Mouse (Mus musculus) stomach, embryonic 16.5 days (tissue): ENCODE data around the gene Crat. TPM values are rescaled to one million over a fixed set of nuclear protein-coding genes. Genes with fewer than 3 reads are reported as not detected.
"Not testable (repeated sequence)": the region's sequence is repeated elsewhere in the genome, so short reads cannot be mapped to it uniquely, and the experiment has no call there.

Experiments
- ATAC-seq: fragments of 200-750 bp; cut with Nextera tagmentation; 2 replicates; pipeline ENCODE4 v1.8.0; 2017; ENCODE audit warnings: moderate number of reproducible peaks, moderate TSS enrichment; ENCODE audit not compliant: insufficient read depth, low FRiP score
- H3K27ac ChIP-seq: fragments of 300-500 bp; sonication (generic); 2 replicates; pipeline ENCODE4 v1.5.1; 2014; ENCODE audit warnings: low read length
- H3K27me3 ChIP-seq: fragments of 300-500 bp; sonication (generic); 2 replicates; pipeline ENCODE4 v1.6.1; 2014; ENCODE audit warnings: low read length, control low read depth, mixed read lengths; ENCODE audit not compliant: control insufficient read depth, insufficient read depth
- H3K36me3 ChIP-seq: fragments of 300-500 bp; sonication (generic); 2 replicates; pipeline ENCODE4 v1.6.1; 2014; ENCODE audit warnings: low read length; ENCODE audit not compliant: control insufficient read depth, insufficient read depth
- H3K4me1 ChIP-seq: fragments of 300-500 bp; sonication (generic); 2 replicates; pipeline ENCODE4 v1.6.1; 2014; ENCODE audit warnings: low read length, control low read depth, mixed read lengths; ENCODE audit not compliant: control insufficient read depth, insufficient read depth
- H3K4me2 ChIP-seq: fragments of 300-500 bp; sonication (generic); 2 replicates; pipeline ENCODE4 v1.6.1; 2014; ENCODE audit warnings: low read depth, low read length, mixed read lengths
- H3K4me3 ChIP-seq: fragments of 300-500 bp; sonication (generic); replicated peaks from 2 replicates; pipeline ENCODE4 v1.5.1; 2014; ENCODE audit warnings: mild to moderate bottlenecking, low read length
- H3K9ac ChIP-seq: fragments of 300-500 bp; sonication (generic); 2 replicates; pipeline ENCODE4 v1.6.1; 2014; ENCODE audit warnings: low read length
- H3K9me3 ChIP-seq: fragments of 300-500 bp; sonication (generic); replicated peaks from 2 replicates; pipeline ENCODE4 v1.6.1; 2016; ENCODE audit warnings: low read length, control low read depth; ENCODE audit not compliant: control insufficient read depth
- WGBS: fragments of 180-500 bp; shearing (Covaris S2); extraction: QIAGEN DNeasy Blood & Tissue Kit; methylation state at CpG from one replicate; pipeline ENCODE4 v1.1.7; 2014; 5-methylcytosine and 5-hydroxymethylcytosine counted together
- polyA plus RNA-seq: library from polyadenylated mRNA; unstranded; fragments of >200 nt; fragmentation: Nextera tagmentation; extraction: Ambion mirVana; gene quantifications from 2 replicates; pipeline ENCODE4 v1.2.1, GENCODE M21; 2015

Gene Crat
- polyA plus RNA-seq, 1 experiment from 2014 or later, result 29.0 TPM

DNA sequence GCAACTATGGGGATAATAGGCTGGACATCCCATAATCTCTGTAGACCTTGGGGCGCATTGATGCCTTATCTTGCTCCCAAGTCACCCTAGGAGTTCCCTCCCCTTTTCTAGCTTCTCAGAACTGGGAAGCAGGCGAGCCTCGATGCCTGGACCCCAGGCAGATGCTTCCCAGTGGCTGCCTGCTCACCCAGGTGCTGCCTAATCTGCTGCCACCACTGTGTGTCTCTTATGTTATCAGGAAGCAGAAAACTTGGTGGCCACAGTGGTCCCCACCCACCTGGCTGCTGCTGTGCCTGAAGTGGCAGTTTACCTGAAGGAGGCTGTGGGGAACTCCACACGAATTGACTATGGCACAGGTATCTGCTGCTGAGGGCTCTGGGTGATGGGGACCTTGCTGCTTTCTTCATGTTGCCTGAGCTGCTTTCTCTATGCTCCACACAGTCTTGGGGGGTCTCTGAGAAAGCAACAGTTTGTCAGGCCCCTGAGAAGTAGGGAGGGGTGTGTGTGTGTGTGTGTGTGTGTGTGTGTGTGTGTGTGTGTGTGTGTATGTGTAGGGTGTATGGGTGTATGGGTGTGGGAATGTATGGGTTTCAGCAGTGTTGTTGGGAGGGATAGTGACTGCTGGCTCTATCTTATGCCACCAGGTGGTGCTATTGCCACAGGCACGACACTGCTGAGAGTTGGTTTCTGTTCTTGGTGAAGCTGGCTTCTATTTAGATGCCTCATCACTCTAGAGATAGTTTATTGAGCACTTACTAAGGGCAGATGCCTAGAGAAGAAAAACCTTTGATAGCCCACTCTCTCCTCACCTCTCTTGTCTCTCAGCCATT is 19.9 kb upstream of the Crat start:
- Histone ChIP-seq H3K36me3 (peaks cover 38% of the 10 kb centered on the region), H3K4me2 (no peak overlapping the region), H3K27ac (no peak overlapping the region), H3K27me3 (no peaks in the 10 kb centered on the region), H3K4me1 (peaks cover 20% of the 10 kb centered on the region), H3K9me3 (no peaks in the 10 kb centered on the region), H3K4me3 (no peak overlapping the region), H3K9ac (no peak overlapping the region)
- 45% methylated on average over 5 of the region's 5 CpGs for WGBS
- peak; percentile 62; the same call in 1 of the 2 replicates for ATAC-seq

DNA sequence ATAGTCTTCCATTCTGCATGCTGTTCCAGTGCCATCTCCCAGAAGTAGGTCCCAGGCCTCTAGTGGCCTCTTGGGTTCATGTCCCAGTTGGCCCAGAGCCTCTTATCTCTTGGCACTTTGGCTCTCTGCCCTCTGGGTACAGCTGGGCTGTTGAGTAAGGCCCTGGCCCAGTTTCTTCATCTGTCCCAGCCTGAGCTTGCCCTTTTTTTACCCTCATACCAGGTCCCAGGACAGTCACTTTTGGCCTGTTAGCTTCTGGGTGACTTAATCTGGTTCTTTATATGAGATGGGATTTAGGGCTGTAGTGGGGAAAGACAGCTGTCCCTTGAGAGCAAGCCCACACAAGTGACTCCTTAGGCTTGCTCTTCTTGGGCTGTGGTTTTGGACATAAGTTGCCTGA is 13.5 kb upstream of the Crat start:
- no peaks in the 10 kb centered on the region for H3K27me3 ChIP-seq
- ATAC-seq, result no peak
- H3K27ac ChIP-seq, result no peak overlapping the region
- no peaks in the 10 kb centered on the region for H3K9me3 ChIP-seq
- no peak overlapping the region for H3K9ac ChIP-seq
- peaks cover 42% of the 10 kb centered on the region for H3K36me3 ChIP-seq
- H3K4me1 ChIP-seq, result no peaks in the 10 kb centered on the region
- H3K4me3 ChIP-seq, result no peak overlapping the region
- H3K4me2 ChIP-seq, result no peak overlapping the region

- no peak overlapping the region for H3K4me2 ChIP-seq
- no peak overlapping the region for H3K27ac ChIP-seq
- no peaks in the 10 kb centered on the region for H3K9me3 ChIP-seq
- no peak for ATAC-seq
- no peak overlapping the region for H3K9ac ChIP-seq
- H3K4me3 ChIP-seq, result no peak overlapping the region
- H3K27me3 ChIP-seq, result no peaks in the 10 kb centered on the region
- peaks cover 24% of the 10 kb centered on the region for H3K4me1 ChIP-seq
- H3K36me3 ChIP-seq, result peaks cover 1% of the 10 kb centered on the region; the same call in 1 of the 2 replicates
- 72% methylated on average over 4 of the region's 4 CpGs for whole genome bisulfite sequencing
These were observed 5.8 kb upstream of the Crat start for GRCm38 (mm10) chr2:30421432-30421831.

DNA sequence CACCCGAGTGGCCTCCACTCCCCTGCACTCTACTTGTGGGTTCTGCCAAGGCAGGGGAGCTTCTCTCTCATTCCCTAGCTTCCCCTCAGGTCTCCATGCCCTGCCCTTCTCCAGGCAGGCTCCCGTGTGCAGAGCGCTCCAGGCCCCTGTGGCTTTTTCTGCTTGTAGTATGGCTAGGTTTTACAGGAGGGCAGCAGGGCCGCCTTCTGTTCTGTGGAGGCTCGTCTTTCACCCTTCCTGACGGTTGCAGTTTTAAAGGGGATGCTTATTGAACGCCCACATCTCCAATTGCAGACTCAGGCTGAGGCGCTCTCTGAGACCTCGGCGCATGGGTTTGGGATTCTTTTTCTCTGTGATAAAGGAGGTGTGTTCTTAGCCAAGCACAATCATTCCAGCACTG is 3.5 kb upstream of the Crat start:
- Histone ChIP-seq H3K4me2 (no peak overlapping the region), H3K27ac (peak overlapping the region; percentile 4; the same call in 1 of the 2 replicates), H3K27me3 (no peaks in the 10 kb centered on the region), H3K4me3 (no peak overlapping the region), H3K9ac (peak overlapping the region; percentile 4; the same call in 1 of the 2 replicates), H3K36me3 (no peaks in the 10 kb centered on the region), H3K4me1 (peaks cover 24% of the 10 kb centered on the region), H3K9me3 (no peaks in the 10 kb centered on the region)
- 29% methylated on average over 10 of the region's 10 CpGs for WGBS
- no peak for ATAC-seq

GRCm38 (mm10) chr2:30418259-30418658 is 2.6 kb upstream of the Crat start:
- no peak overlapping the region for H3K4me3 ChIP-seq
- H3K9ac ChIP-seq, result 0 out of 2 replicates have a peak overlapping the region, but pooled peaks have one; percentile 4
- no peak overlapping the region for H3K27ac ChIP-seq
- H3K36me3 ChIP-seq, result no peaks in the 10 kb centered on the region
- no peak for ATAC-seq
- H3K27me3 ChIP-seq, result no peaks in the 10 kb centered on the region
- H3K9me3 ChIP-seq, result no peaks in the 10 kb centered on the region
- 64% methylated on average over 6 of the region's 6 CpGs for WGBS
- H3K4me2 ChIP-seq, result no peak overlapping the region
- peaks cover 24% of the 10 kb centered on the region for H3K4me1 ChIP-seq

DNA sequence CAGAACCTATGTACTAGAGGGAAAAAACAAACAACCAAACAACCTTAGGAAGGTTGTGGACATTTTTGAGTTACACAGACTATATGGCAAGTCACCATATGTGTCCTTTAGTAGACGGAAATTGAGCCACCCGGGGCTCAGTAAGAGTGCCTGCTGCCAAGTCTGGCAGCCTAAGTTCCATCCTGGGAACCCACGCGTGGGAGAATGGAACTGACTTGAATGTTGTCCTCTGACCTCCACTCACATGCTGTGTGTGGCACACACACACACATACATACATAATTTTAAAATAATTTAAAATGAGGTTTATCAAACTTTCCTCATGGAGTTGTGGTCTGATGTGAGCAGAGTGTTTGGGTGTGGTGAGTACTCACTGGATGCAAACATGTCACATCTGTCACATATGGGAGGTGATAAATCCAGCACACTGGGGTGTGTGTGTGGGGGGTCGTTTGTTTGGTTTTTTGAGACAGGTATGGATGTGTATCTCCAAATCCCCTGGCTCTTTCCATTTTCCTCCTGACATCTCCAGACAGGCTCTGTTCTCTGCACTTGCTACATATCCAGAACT is 2.1 kb upstream of the Crat start:
- peak overlapping the region; percentile 66; the same call in 1 of the 2 replicates for H3K4me2 ChIP-seq
- H3K27me3 ChIP-seq, result no peaks in the 10 kb centered on the region
- WGBS, result 63% methylated on average over 5 of the region's 5 CpGs
- H3K9ac ChIP-seq, result no peak overlapping the region
- H3K36me3 ChIP-seq, result no peaks in the 10 kb centered on the region
- no peak for ATAC-seq
- no peak overlapping the region for H3K4me3 ChIP-seq
- H3K9me3 ChIP-seq, result no peaks in the 10 kb centered on the region
- peaks cover 24% of the 10 kb centered on the region for H3K4me1 ChIP-seq
- H3K27ac ChIP-seq, result no peak overlapping the region

DNA sequence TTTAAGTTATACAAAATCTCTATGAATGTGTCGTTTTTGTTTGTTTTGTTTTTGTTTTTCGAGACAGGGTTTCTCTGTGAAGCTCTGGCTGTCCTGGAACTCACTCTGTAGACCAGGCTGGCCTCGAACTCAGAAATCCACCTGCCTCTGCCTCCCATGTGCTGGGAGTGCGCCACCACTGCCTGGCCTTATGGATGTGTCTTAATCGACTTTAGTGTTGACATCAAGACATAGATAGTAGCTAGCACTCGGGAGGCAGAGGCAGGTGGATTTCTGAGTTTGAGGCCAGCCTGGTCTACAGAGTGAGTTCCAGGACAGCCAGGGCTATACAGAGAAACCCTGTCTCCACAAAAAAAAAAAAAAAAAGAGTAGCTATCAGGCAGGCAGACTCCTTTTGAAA is 1.5 kb upstream of the Crat start:
- Histone ChIP-seq H3K4me1 (peaks cover 24% of the 10 kb centered on the region), H3K4me2 (peak overlapping the region; percentile 66), H3K4me3 (peak overlapping the region; percentile 88)
- H3K9ac ChIP-seq, ATAC-seq, H3K27ac ChIP-seq, H3K9me3 ChIP-seq, H3K36me3 ChIP-seq, H3K27me3 ChIP-seq: not testable (repeated sequence)
- 72% methylated on average over 6 of the region's 6 CpGs for WGBS

DNA sequence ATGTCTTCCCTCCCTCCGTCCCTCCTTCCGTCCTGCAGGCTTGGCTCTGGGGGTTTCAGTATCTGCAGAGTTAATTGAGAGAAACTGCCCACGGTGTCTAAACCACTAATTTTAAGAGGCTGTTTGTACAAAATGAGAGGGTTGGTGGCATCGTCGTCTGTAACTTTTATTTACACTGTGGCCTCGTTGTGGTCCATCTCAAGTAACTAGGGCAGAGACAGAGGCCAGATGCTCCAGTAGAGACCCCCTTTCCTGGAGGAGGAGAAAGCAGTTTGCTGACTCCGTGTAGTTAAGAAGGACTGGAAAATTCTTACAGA is 994 bp upstream of the Crat start:
- H3K27ac ChIP-seq, result peak overlapping the region; percentile 98
- peak overlapping the region; percentile 98 for H3K9ac ChIP-seq
- H3K36me3 ChIP-seq, result no peaks in the 10 kb centered on the region
- peak overlapping the region; percentile 66 for H3K4me2 ChIP-seq
- H3K4me1 ChIP-seq, result peaks cover 24% of the 10 kb centered on the region
- ATAC-seq, result no peak
- peak overlapping the region; percentile 88 for H3K4me3 ChIP-seq
- under 1% methylated on average over 7 of the region's 7 CpGs for WGBS
- no peaks in the 10 kb centered on the region for H3K9me3 ChIP-seq
- no peaks in the 10 kb centered on the region for H3K27me3 ChIP-seq

DNA sequence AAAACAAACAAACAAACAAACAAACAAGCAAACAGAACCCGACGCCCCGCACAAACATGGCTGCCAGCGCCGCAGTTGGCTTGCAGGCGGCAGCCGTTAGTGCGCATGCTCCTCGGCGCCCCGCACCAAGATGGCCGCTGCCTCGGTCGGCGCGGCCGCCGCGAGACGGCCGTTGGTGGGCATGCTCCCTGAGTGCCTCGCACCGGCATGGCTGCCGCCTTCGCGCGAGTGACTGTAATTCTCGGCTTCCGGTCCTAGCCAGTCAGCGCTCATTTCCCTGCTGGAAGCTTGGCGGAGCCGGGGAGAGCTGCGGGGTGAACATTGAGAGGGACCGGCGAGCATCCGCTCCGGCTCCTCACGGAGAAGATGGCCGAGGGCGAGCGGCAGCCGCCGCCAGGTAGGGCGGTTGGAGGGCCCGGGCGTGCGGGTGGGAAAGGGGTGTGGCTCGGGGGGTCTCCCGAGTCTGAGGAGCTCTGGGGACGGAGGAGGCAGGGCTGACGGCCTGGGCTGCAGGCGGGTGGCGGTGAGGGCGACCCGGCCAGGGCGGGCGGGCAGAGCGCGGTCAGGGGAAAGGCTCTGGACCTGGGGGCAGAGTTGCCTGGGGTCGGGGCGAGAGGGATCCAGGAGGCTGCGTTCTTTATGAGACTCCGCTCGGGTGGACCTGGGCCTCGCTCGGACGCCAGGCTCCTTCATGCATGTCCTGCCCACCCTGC is 479 bp upstream of the Crat start, which contains the start of gene Ptpa:
Gene Ptpa (plus strand): TSS at position 104 of the 713 bp plus-strand sequence.
- Histone ChIP-seq H3K4me1 (peaks cover 23% of the 10 kb centered on the region), H3K4me3 (peak within 1 kb of the TSS; percentile 88), H3K4me2 (peak within 1 kb of the TSS; percentile 66), H3K36me3 (no peaks in the 10 kb centered on the region), H3K9me3 (no peaks in the 10 kb centered on the region), H3K27ac (peak within 1 kb of the TSS; percentile 98), H3K9ac (peak within 1 kb of the TSS; percentile 98), H3K27me3 (no peaks in the 10 kb centered on the region)
- peak; percentile 91 for ATAC-seq
- WGBS, result under 1% methylated on average over 66 of the region's 67 CpGs
